Mouse (Mus musculus) bone marrow, adult 2 months (tissue): ENCODE measurements around the gene Msl1. TPM values are rescaled to one million over a fixed set of nuclear protein-coding genes. Genes with fewer than 3 reads are reported as not detected.

Source experiments
- H3K27ac ChIP-seq: fragments of 200-500 bp; 2 replicates; pipeline ENCODE4 v1.5.1; 2012; ENCODE audit warnings: low read depth, mild to moderate bottlenecking, control low read depth, inconsistent platforms, low read length; ENCODE audit not compliant: control insufficient read depth, poor library complexity, insufficient read depth
- H3K4me1 ChIP-seq: fragments of 200-500 bp; 2 replicates; pipeline ENCODE4 v1.6.1; 2011; ENCODE audit warnings: low read length; ENCODE audit not compliant: control insufficient read depth, insufficient read depth
- H3K4me3 ChIP-seq: fragments of 200-500 bp; replicated peaks from 2 replicates; pipeline ENCODE3; 2011; ENCODE audit warnings: mild to moderate bottlenecking, low read depth, low read length, control low read depth; ENCODE audit not compliant: control insufficient read depth
- CTCF ChIP-seq: fragments of 200-500 bp; IDR thresholded peaks from 2 replicates; pipeline ENCODE4 v1.5.1; 2011; ENCODE audit warnings: low read length, control low read depth; ENCODE audit not compliant: control insufficient read depth, insufficient read depth
- POLR2A ChIP-seq: fragments of 200-500 bp; IDR thresholded peaks from 2 replicates; pipeline ENCODE4 v1.6.1; 2011; ENCODE audit warnings: low read depth, mild to moderate bottlenecking, control low read depth, low read length, borderline replicate concordance; ENCODE audit not compliant: control insufficient read depth
- WGBS: fragments of 180-500 bp; shearing (Covaris S2); methylation state at CpG from one replicate; pipeline ENCODE4 v1.1.7; 2018; 5-methylcytosine and 5-hydroxymethylcytosine counted together
- polyA plus RNA-seq: library from polyadenylated mRNA; stranded (reverse); fragments of >200 nt; gene quantifications from 2 replicates; pipeline ENCODE4 v1.2.4, GENCODE M21; 2011; ENCODE audit warnings: low replicate concordance; ENCODE audit not compliant: missing spikeins, insufficient read depth, insufficient read length

Gene Msl1
- polyA plus RNA-seq, 1 experiment: 69.9 TPM

DNA sequence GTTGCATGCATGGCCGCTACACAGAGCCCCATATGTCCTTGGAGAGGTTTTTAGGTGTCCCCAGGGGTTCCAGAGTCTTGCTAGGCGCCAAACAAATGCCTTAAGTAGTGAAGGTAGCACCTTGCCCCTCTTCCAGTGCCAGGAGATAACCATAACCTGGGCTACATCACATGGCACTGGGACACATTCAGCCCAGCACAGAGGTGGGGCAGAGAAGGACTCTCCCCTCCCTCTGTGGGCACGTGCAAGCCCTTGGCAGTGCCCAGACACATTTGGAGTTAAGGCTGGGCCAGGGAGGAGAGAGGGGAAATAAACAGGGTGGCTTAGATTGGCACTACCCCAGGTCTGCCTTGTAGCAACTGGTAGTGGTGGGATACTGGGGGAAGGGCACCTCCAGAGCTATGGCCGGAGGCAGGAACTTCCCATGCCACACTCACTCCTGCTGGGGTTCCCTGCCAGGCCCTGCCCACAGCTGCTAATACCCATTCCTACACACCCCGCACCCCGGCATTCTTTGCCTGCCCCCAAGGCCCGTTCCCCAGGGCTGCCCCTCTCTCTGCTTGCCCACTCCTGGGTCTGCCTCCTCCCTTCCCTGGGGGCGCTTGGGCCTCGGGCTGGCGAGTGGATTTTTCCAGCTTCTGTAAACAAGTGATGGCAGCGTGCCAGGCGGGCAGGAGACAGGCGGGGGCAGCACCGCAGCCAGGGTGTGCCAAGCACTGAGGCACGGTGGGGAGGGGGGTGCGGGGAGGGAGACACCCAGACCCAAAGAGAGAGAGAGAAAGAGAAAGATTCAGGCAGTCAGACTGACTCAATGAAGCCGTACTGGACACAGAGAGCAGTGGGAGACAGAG lies 44.7 kb upstream of the Msl1 start:
- Histone ChIP-seq H3K27ac (peak overlapping the region; percentile 33), H3K4me1 (peaks cover 13% of the 10 kb centered on the region), H3K4me3 (no peak overlapping the region)
- no peak for TF ChIP-seq POLR2A
- 15% methylated on average over 17 of the region's 17 CpGs for WGBS

DNA sequence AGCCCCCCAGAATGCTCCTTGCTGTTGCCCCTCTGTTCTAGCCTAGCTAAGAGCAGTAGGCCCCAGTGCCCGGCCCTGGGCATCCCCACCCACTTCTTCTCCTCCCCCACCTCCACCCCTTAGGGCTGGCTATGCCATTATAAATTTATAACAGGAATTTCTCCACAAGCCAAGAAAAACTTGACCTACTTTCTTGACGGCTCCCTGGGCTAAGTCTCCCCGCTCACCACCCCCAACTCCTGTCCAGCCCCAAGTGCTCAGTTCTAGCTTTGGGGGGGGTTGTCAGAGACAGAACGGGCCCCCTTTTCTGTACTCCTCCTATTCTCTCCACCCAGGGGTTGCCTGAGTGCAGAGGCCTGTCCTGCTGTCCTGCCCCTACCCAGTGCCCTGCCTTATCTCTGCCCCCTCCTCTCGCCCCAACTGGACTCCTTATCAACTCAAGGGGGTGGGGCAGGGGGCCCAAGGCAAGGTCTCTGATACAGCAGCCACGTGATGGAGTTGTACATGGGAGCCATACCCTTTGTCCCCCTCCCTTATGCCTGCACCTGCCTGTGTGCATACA lies 44.0 kb upstream of the Msl1 start:
- H3K27ac ChIP-seq: peak overlapping the region; percentile 25; the same call in 1 of the 2 replicates
- WGBS: 39% methylated on average over 6 of the region's 6 CpGs
- no peak overlapping the region for H3K4me3 ChIP-seq
- H3K4me1 ChIP-seq: peaks cover 13% of the 10 kb centered on the region
- TF ChIP-seq POLR2A (no peak), CTCF (no peak)

DNA sequence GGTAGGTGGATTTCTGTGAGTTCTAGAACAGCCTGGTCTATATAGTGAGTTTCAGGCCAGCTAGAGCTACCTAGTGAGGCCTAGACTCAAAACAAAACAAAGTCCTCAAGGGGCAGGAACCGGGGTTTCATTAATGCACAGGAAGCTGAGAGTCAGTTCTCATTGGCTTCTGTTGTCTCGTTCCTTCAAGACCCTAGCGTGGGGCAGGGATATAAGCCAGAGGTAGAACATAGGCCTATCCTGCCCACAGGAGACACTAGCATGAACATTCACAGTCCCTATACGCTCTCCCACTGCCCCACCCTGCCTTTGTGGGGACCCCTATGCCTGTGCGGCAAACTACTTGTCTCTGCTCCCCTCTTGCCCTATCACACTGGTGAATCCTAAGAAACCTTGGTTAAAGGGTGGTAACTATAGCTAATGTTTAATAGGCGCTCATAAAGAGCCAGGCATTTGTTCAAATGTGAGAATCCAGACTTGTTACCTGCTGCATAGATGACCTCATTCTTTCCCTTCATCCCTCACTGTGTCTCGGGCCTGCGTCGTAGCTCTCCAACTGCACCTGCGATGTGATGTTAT lies 42.7 kb upstream of the Msl1 start:
- Histone ChIP-seq H3K4me3 (no peak overlapping the region), H3K27ac (no peak overlapping the region), H3K4me1 (peaks cover 10% of the 10 kb centered on the region)
- TF ChIP-seq CTCF: no peak
- TF ChIP-seq POLR2A: no peak
- 75% methylated on average over 10 of the region's 10 CpGs for WGBS

GRCm38 (mm10) chr11:98753264-98753663 lies 42.1 kb upstream of the Msl1 start:
- Histone ChIP-seq H3K4me3 (no peak overlapping the region), H3K27ac (no peak overlapping the region), H3K4me1 (peaks cover 10% of the 10 kb centered on the region)
- TF ChIP-seq CTCF (no peak), POLR2A (no peak)
- WGBS: 91% methylated on average over 5 of the region's 5 CpGs

- Histone ChIP-seq H3K27ac (no peak overlapping the region), H3K4me1 (peaks cover 10% of the 10 kb centered on the region), H3K4me3 (no peak overlapping the region)
- TF ChIP-seq CTCF (no peak), POLR2A (no peak)
- WGBS: 43% methylated on average over 9 of the region's 9 CpGs
Measured at GRCm38 (mm10) chr11:98754151-98754620, 41.1 kb upstream of the Msl1 start.

DNA sequence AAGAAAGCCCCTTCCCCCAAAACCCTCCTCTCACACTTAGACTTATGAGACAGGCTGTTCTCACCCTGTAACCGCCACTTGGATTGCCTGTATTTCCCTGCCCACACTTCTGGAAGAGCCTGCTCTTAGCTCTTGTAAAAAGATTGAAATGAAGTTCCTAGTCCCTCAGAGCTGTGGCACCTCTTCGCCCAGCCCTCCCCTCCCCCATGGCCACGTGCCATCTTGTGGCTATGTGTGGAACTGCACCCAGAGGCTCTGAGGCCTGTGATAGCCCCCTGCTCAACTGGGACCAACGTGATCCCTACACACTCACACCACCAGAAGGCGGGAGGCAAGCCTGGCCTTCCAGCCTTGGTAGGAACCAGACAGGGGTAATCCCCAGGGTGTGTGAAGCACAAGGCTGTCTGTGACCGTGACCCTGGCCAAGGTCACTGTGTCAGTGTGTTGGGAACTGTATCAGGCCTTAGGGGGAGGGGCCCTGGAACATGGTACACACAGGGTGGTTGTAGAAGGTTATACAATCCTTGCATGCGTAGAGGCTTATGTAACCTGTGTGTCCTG lies 40.6 kb upstream of the Msl1 start:
- no peak overlapping the region for H3K4me3 ChIP-seq

DNA sequence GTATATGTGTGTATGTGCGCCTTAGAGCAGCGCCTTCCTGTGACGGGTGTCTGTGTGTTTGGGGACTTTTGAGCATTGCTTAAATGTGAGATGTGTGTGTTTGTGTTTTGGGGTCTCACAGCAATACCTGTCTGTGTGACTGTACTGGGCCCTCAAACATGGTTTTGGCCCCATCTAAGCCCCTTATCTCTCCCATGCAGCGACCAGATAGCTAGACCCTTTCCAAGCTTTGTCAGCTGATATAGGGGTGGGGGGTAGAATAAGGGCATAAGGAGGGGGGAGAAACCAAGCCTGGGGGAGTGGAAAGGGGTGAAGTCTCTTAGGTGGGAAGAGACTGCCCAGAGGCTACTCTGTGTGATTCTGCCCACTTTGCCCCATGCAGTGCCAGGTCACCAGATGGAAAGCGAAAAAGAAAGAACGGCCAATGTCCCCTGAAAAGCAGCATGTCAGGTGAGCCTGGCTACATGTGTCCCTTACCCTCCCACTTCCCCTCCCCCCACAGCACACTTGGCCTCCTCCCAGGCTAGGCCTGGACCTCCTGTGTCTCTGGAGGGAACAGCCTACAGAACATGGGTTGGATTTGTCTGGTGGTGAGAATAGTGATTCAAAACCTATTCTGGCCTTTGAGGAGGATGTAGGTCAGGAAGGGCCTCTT lies 39.5 kb upstream of the Msl1 start:
- TF ChIP-seq POLR2A (no peak), CTCF (no peak)
- H3K4me3 ChIP-seq: no peak overlapping the region
- WGBS: 79% methylated on average over 6 of the region's 6 CpGs
- no peak overlapping the region for H3K27ac ChIP-seq
- H3K4me1 ChIP-seq: peaks cover 8% of the 10 kb centered on the region

More for the DNA sequence above, 40.6 kb upstream of the Msl1 start:
- Histone ChIP-seq H3K4me1 (peaks cover 10% of the 10 kb centered on the region), H3K27ac (0 out of 2 replicates have a peak overlapping the region, but pooled peaks have one; percentile 37)
- TF ChIP-seq CTCF (peak; percentile 90), POLR2A (no peak)
- WGBS: 17% methylated on average over 7 of the region's 7 CpGs
